Mouse (Mus musculus) myocyte (in vitro differentiated cells): ENCODE measurements at regions not wholly inside any gene's neighbourhood (a gene's known extent, or its start where the extent isn't known, plus 50 kb on each side); places are given as distances from the start of the nearest gene placed in this dataset.

Experiments used
- CEBPB ChIP-seq: IDR thresholded peaks from 2 replicates; pipeline ENCODE4 v1.6.1; 2011; ENCODE audit warnings: mild to moderate bottlenecking, moderate library complexity; ENCODE audit not compliant: poor library complexity, insufficient read depth, severe bottlenecking
- MAX ChIP-seq: IDR thresholded peaks from one replicate; pipeline ENCODE4 v1.6.1; 2011; ENCODE audit warnings: low read depth, mild to moderate bottlenecking, control low read depth
- MYOD1 ChIP-seq, 3 experiments: IDR thresholded peaks; one replicate each; pipeline ENCODE4 v1.6.1; 2011; ENCODE audit warnings: control low read depth in 2 of 3, low read depth in 2 of 3, mild to moderate bottlenecking in 2 of 3, moderate library complexity in 1 of 3; ENCODE audit not compliant: insufficient read length in 2 of 3, control insufficient read depth in 1 of 3
- POLR2A ChIP-seq: IDR thresholded peaks from one replicate; pipeline ENCODE4 v1.6.1; 2011; ENCODE audit warnings: low read depth, mild to moderate bottlenecking, control low read depth, moderate library complexity; ENCODE audit not compliant: insufficient read length
- POLR2AphosphoS2 ChIP-seq: IDR thresholded peaks from one replicate; pipeline ENCODE4 v1.6.1; 2011; ENCODE audit warnings: low read depth, control low read depth; ENCODE audit not compliant: insufficient read length
- TCF3 ChIP-seq: IDR thresholded peaks from one replicate; pipeline ENCODE4 v1.6.1; 2011; ENCODE audit warnings: low read depth, control low read depth; ENCODE audit not compliant: insufficient read length
- USF1 ChIP-seq: IDR thresholded peaks from one replicate; pipeline ENCODE4 v1.6.1; 2011; ENCODE audit warnings: low read depth, mild to moderate bottlenecking, control low read depth, moderate library complexity

GRCm38 (mm10) chr6:16994711-16995110, 70.2 kb upstream of the Tes start:
- TF ChIP-seq MAX (no peak), TCF3 (no peak), POLR2A (no peak), CEBPB (no peak), USF1 (no peak), MYOD1 (IDR thresholded peaks at IDR 0.05; ENCODE audit: control insufficient read depth in 1 of 3, insufficient read length in 2 of 3, low read depth in 2 of 3) (no peak), POLR2AphosphoS2 (no peak)
